Mouse (Mus musculus) embryonic facial prominence, embryonic 11.5 days (tissue): ENCODE measurements around the gene Umodl1. TPM values are rescaled to one million over a fixed set of nuclear protein-coding genes. Genes with fewer than 3 reads are reported as not detected.

Source experiments
- ATAC-seq: fragments of 200-750 bp; cut with Nextera tagmentation; replicated peaks from 2 replicates; pipeline ENCODE4 v1.8.0; 2017; ENCODE audit warnings: low read depth; ENCODE audit not compliant: insufficient number of reproducible peaks, low FRiP score, low TSS enrichment
- DNase-seq: peaks from one replicate; pipeline ENCODE4 v3.0.0-alpha.2; 2015; ENCODE audit warnings: low spot score
- H3K27ac ChIP-seq: fragments of 300-500 bp; sonication (generic); replicated peaks from 2 replicates; pipeline ENCODE4 v1.5.1; 2014; ENCODE audit warnings: mild to moderate bottlenecking, low read depth, low read length, control low read depth
- H3K27me3 ChIP-seq: fragments of 300-500 bp; sonication (generic); 2 replicates; pipeline ENCODE4 v1.6.1; 2014; ENCODE audit warnings: mild to moderate bottlenecking, low read length, moderate library complexity, mixed read lengths; ENCODE audit not compliant: control insufficient read depth, insufficient read depth
- H3K36me3 ChIP-seq: fragments of 300-500 bp; sonication (generic); replicated peaks from 2 replicates; pipeline ENCODE4 v1.6.1; 2014; ENCODE audit warnings: low read depth, mild to moderate bottlenecking, low read length, moderate library complexity, mixed read lengths; ENCODE audit not compliant: control insufficient read depth, insufficient read depth
- H3K4me1 ChIP-seq: fragments of 300-500 bp; sonication (generic); 2 replicates; pipeline ENCODE4 v1.6.1; 2014; ENCODE audit warnings: low read length, mixed read lengths; ENCODE audit not compliant: control insufficient read depth, insufficient read depth
- H3K4me2 ChIP-seq: fragments of 300-500 bp; sonication (generic); 2 replicates; pipeline ENCODE4 v1.6.1; 2014; ENCODE audit warnings: low read depth, mild to moderate bottlenecking, control low read depth, low read length, moderate library complexity
- H3K4me3 ChIP-seq: fragments of 300-500 bp; sonication (generic); 2 replicates; pipeline ENCODE4 v1.5.1; 2014; ENCODE audit warnings: low read depth, low read length, control low read depth
- H3K9ac ChIP-seq: fragments of 300-500 bp; sonication (generic); replicated peaks from 2 replicates; pipeline ENCODE4 v1.6.1; 2014; ENCODE audit warnings: mild to moderate bottlenecking, control low read depth, low read length
- H3K9me3 ChIP-seq: fragments of 300-500 bp; sonication (generic); replicated peaks from 2 replicates; pipeline ENCODE4 v1.6.1; 2016; ENCODE audit warnings: mild to moderate bottlenecking, low read length, inconsistent platforms, mixed read lengths; ENCODE audit not compliant: control insufficient read depth
- WGBS: fragments of 180-500 bp; shearing (Covaris S2); extraction: QIAGEN DNeasy Blood & Tissue Kit; methylation state at CpG from one replicate; pipeline ENCODE4 v1.1.7; 2014; 5-methylcytosine and 5-hydroxymethylcytosine counted together
- polyA plus RNA-seq: library from polyadenylated mRNA; unstranded; fragments of >200 nt; fragmentation: Nextera tagmentation; extraction: Ambion mirVana; gene quantifications from 2 replicates; pipeline ENCODE4 v1.2.1, GENCODE M21; 2014

The Umodl1 gene
- polyA plus RNA-seq, 1 experiment from 2014 or later = 0.21 TPM

DNA sequence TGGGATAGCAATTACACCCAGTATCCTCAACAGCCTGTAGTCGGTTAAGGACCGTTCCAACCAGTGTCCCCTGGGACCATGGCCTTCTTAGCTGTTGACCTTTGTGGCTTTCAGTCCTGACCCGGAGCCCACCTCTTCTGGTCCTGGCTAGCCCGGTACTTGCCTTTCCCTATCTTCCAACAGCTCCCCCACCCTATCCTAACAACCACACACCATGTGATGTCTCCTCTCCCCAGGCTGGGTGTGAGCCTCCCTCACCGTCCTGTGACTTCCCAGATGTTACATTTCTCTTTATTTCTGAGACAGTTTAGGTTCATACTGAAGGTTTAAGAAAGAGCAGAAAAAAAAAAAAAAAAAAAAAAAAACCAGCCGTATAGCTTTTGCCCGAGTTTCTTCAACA, 86.0 kb downstream of the Umodl1 start:
- Histone ChIP-seq H3K36me3 (no peaks in the 10 kb centered on the region), H3K27me3 (no peaks in the 10 kb centered on the region), H3K9ac (no peak overlapping the region), H3K9me3 (no peaks in the 10 kb centered on the region), H3K4me3 (no peak overlapping the region), H3K27ac (no peak overlapping the region), H3K4me2 (no peak overlapping the region), H3K4me1 (no peaks in the 10 kb centered on the region; the same call in 1 of the 2 replicates)
- no peak for DNase-seq
- WGBS = 61% methylated on average over 7 of the region's 7 CpGs
- ATAC-seq = no peak

DNA sequence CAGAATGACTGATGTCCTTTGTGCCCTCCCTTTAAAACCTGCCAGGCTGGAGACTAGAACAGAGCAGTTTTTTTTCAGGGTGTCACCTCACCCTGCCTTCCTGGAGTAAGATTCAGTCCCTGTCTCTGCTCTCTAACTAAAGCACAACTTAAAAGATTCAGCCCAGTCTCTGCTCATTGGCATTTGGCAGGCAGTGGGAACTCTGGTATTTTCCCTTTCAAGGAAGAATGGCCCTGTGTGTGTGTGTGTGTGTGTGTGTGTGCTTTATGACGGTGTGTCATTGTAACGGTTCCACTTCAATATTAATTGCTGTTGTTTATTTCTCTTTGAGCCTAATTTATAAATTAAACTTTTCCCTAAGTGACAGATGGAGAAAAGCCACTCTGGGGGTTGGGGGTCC, 88.3 kb downstream of the Umodl1 start:
- ATAC-seq (no peak), DNase-seq (no peak)
- H3K27ac ChIP-seq = no peak overlapping the region
- no peak overlapping the region for H3K4me2 ChIP-seq
- no peaks in the 10 kb centered on the region for H3K9me3 ChIP-seq
- H3K36me3 ChIP-seq = no peaks in the 10 kb centered on the region
- no peaks in the 10 kb centered on the region; the same call in 1 of the 2 replicates for H3K4me1 ChIP-seq
- no peaks in the 10 kb centered on the region for H3K27me3 ChIP-seq
- 73% methylated on average over 2 of the region's 2 CpGs for WGBS
- no peak overlapping the region for H3K9ac ChIP-seq
- H3K4me3 ChIP-seq = no peak overlapping the region

- peak within 1 kb of the TSS; percentile 47 for H3K4me3 ChIP-seq
- WGBS = 2% methylated on average over 48 of the region's 49 CpGs
- no peak within 1 kb of the TSS for H3K27ac ChIP-seq
- H3K9me3 ChIP-seq = peaks cover 4% of the 10 kb centered on the region; the same call in 1 of the 2 replicates
- peaks cover 6% of the 10 kb centered on the region for H3K27me3 ChIP-seq
- ATAC-seq (peak; percentile 68), DNase-seq (peak; percentile 79)
- peak within 1 kb of the TSS; percentile 95 for H3K4me2 ChIP-seq
- peak within 1 kb of the TSS; percentile 50 for H3K9ac ChIP-seq
- peaks cover 6% of the 10 kb centered on the region for H3K4me1 ChIP-seq
- H3K36me3 ChIP-seq = no peaks in the 10 kb centered on the region
Measured at GRCm38 (mm10) chr17:31057151-31057890, 102.9 kb downstream of the Umodl1 start, which contains the start of gene Abcg1. Abcg1 (plus strand) TSS chr17:31057675.

- under 1% methylated on average over 31 of the region's 31 CpGs for WGBS
- ATAC-seq (peak; percentile 49), DNase-seq (no peak)
- H3K4me1 ChIP-seq = peaks cover 6% of the 10 kb centered on the region
- peak overlapping the region; percentile 95 for H3K4me2 ChIP-seq
- no peak overlapping the region for H3K27ac ChIP-seq
- no peaks in the 10 kb centered on the region for H3K36me3 ChIP-seq
- peak overlapping the region; percentile 50 for H3K9ac ChIP-seq
- peak overlapping the region; percentile 47 for H3K4me3 ChIP-seq
- peaks cover 6% of the 10 kb centered on the region for H3K27me3 ChIP-seq
- H3K9me3 ChIP-seq = peaks cover 4% of the 10 kb centered on the region; the same call in 1 of the 2 replicates
Measured at GRCm38 (mm10) chr17:31057891-31058744, 103.7 kb downstream of the Umodl1 start.

DNA sequence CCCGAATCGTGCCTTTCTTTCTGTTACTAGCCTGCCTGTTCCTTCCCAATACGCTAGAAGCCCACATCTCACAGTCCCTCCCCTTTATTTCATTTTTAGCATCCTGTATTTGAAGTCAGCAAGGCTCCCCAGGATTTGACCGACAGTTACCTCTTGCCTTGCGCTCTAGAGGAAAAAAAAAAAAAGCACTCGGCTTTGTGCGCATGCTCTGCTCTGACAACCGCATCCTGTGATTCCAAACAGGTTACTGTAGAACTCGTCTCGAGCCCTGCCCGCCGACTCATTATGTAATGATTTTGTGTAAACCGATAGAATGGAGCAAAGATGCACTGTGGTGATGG, 104.3 kb downstream of the Umodl1 start:
- Histone ChIP-seq H3K4me2 (peak overlapping the region; percentile 95), H3K9me3 (peaks cover under 1% of the 10 kb centered on the region; the same call in 1 of the 2 replicates), H3K4me3 (peak overlapping the region; percentile 47), H3K4me1 (peaks cover 6% of the 10 kb centered on the region), H3K27me3 (peaks cover 6% of the 10 kb centered on the region), H3K27ac (no peak overlapping the region), H3K36me3 (no peaks in the 10 kb centered on the region), H3K9ac (peak overlapping the region; percentile 39)
- no peak for ATAC-seq
- WGBS = 1% methylated on average over 13 of the region's 13 CpGs
- peak; percentile 75 for DNase-seq

GRCm38 (mm10) chr17:31060196-31060587, 105.8 kb downstream of the Umodl1 start:
- Histone ChIP-seq H3K4me3 (no peak overlapping the region), H3K36me3 (no peaks in the 10 kb centered on the region), H3K4me1 (peaks cover 6% of the 10 kb centered on the region), H3K9ac (no peak overlapping the region), H3K9me3 (no peaks in the 10 kb centered on the region), H3K27ac (no peak overlapping the region), H3K27me3 (peaks cover 6% of the 10 kb centered on the region), H3K4me2 (no peak overlapping the region)
- no peak for ATAC-seq
- WGBS = 48% methylated on average over 4 of the region's 4 CpGs
- DNase-seq = no peak
